ENCODE assay signal across 8 mouse cellular contexts in genomic region chr6:89553012-89553704, GRCm38 (mm10). TPM values are rescaled to one million over a fixed set of nuclear protein-coding genes. Genes with fewer than 3 reads are reported as not detected.
A peak's percentile ranks its signal among the peaks of the same experiment; 100 is the strongest.
DNase-seq lines count a peak whose midpoint lies in the region; ATAC-seq and TF ChIP-seq lines count a peak whose summit lies in the region.

No protein-coding gene starts in this region.

- H3K4me3 ChIP-seq in bone marrow macrophage, adult 2 months (ENCODE audit: insufficient read depth, low read length), result no peak overlapping the region
- no peak overlapping the region for H3K4me3 ChIP-seq in heart, postnatal 0 days (ENCODE audit: low read depth, low read length)

- no peak overlapping the region for H3K9ac ChIP-seq in heart, postnatal 0 days (replicated peaks; ENCODE audit: low read depth, low read length)

- H3K4me2 ChIP-seq in heart, postnatal 0 days (ENCODE audit: low read depth, low read length), result no peak overlapping the region

- ATAC-seq in heart, postnatal 0 days (ENCODE audit: insufficient read depth, low read depth), result peak; percentile 50

- peak; percentile 80 for TF ChIP-seq CTCF in bone marrow macrophage, adult 2 months (IDR thresholded peaks at IDR 0.05; ENCODE audit: low read depth, low read length)
- TF ChIP-seq CTCF in heart, postnatal 0 days (IDR thresholded peaks at IDR 0.05; ENCODE audit: low read depth), result peak; percentile 98

- DNase-seq in CD4-positive, CD25-positive, alpha-beta regulatory T cell, adult 2 months (ENCODE audit: low read depth, low spot score), result peak; percentile 75
- peak; percentile 34 for DNase-seq in fibroblast of lung, adult 2 months (ENCODE audit: low read depth)
- DNase-seq in heart, postnatal 0 days (ENCODE audit: low spot score), result peak; percentile 74
- peak; percentile 65 to 90 for DNase-seq in kidney, postnatal 36 days
- peak; percentile 71 to 84 for DNase-seq in lung, adult 18-20 months
- peak; percentile 73 for DNase-seq in ovary, postnatal 10 days (ENCODE audit: low spot score)
- DNase-seq in thymus, postnatal 14 days, result peak; percentile 74

- no peak for TF ChIP-seq EP300 in heart, postnatal 0 days (IDR thresholded peaks at IDR 0.05; ENCODE audit: low read depth)

- H3K9me3 ChIP-seq in heart, postnatal 0 days (replicated peaks; ENCODE audit: control insufficient read depth, low read length), result no peaks in the 10 kb centered on the region

- no peak for TF ChIP-seq POLR2A in bone marrow macrophage, adult 2 months (IDR thresholded peaks at IDR 0.05; ENCODE audit: borderline replicate concordance, low read depth, low read length)

- no peaks in the 10 kb centered on the region for H3K27me3 ChIP-seq in heart, postnatal 0 days (ENCODE audit: control insufficient read depth, insufficient read depth, low read length)

- peaks cover 25% of the 10 kb centered on the region for H3K4me1 ChIP-seq in bone marrow macrophage, adult 2 months (ENCODE audit: control insufficient read depth, insufficient read depth, low read length)
- H3K4me1 ChIP-seq in heart, postnatal 0 days (ENCODE audit: control insufficient read depth, insufficient read depth), result peaks cover 11% of the 10 kb centered on the region

- 9% methylated on average over 4 of the region's 4 CpGs for WGBS in heart, postnatal 0 days

- no peaks in the 10 kb centered on the region for H3K36me3 ChIP-seq in heart, postnatal 0 days (replicated peaks; ENCODE audit: control insufficient read depth, insufficient read depth, low read length)

- H3K27ac ChIP-seq in bone marrow macrophage, adult 2 months (ENCODE audit: insufficient read depth, low read depth, low read length), result no peak overlapping the region
- H3K27ac ChIP-seq in heart, postnatal 0 days (ENCODE audit: low read depth), result no peak overlapping the region

RNA-seq across cellular contexts. Expression of gene Chchd6, which starts 42.3 kb away (rescaled TPM):
- 6.9 and 9.2 TPM in 2 replicates for polyA plus RNA-seq in bone marrow macrophage, adult 2 months (2012; ENCODE audit: insufficient read depth, insufficient read length, missing spikeins)
- total RNA-seq in heart, postnatal 0 days (2014; rRNA removed; ENCODE audit: low replicate concordance), result 19.9 and 21.8 TPM in 2 replicates
- 37.5 and 37.8 TPM in 2 replicates for polyA plus RNA-seq in heart, postnatal 0 days (2015; fragmentation: Nextera tagmentation; extraction: Ambion mirVana)
